Mouse (Mus musculus) macrophage (primary cell): ENCODE data around the gene Olfr750. TPM values are rescaled to one million over a fixed set of nuclear protein-coding genes. Genes with fewer than 3 reads are reported as not detected.

Experiments used
- H3K27ac ChIP-seq: fragments of 350-480 bp; formaldehyde crosslinking; 2 replicates; pipeline ENCODE4 v1.9.0; 2021
- H3K36me3 ChIP-seq: fragments of 350-480 bp; formaldehyde crosslinking; 2 replicates; pipeline ENCODE4 v1.9.0; 2021; ENCODE audit errors: inconsistent target
- H3K4me3 ChIP-seq: fragments of 350-480 bp; formaldehyde crosslinking; 2 replicates; pipeline ENCODE4 v1.9.0; 2021; ENCODE audit errors: inconsistent target
- H3K79me2 ChIP-seq: fragments of 350-480 bp; formaldehyde crosslinking; 2 replicates; pipeline ENCODE4 v1.9.0; 2021; ENCODE audit errors: inconsistent target
- WGBS: methylation state at CpG from one replicate; pipeline ENCODE4 v1.1.7; 2026; ENCODE audit warnings: inconsistent platforms; ENCODE audit not compliant: missing documents; 5-methylcytosine and 5-hydroxymethylcytosine counted together
- polyA plus RNA-seq: library from polyadenylated mRNA; stranded (reverse); fragments of 250-400 nt; gene quantifications from 3 replicates; pipeline ENCODE4 v1.2.4, GENCODE M21; 2018; ENCODE audit warnings: inconsistent platforms

Gene Olfr750
- polyA plus RNA-seq, 1 experiment from 2014 or later = not detected

- 92% methylated on average over 1 of the region's 1 CpGs for WGBS
- H3K36me3 ChIP-seq = no peaks in the 10 kb centered on the region
- no peak overlapping the region for H3K4me3 ChIP-seq
- H3K27ac ChIP-seq = no peak overlapping the region
- H3K79me2 ChIP-seq = no peaks in the 10 kb centered on the region
Observed at GRCm38 (mm10) chr14:51079180-51079579, 4.9 kb upstream of the Olfr750 start.

GRCm38 (mm10) chr14:51069617-51070016 is 4.6 kb downstream of the Olfr750 start:
- Histone ChIP-seq H3K27ac (no peak overlapping the region), H3K79me2 (no peaks in the 10 kb centered on the region), H3K36me3 (no peaks in the 10 kb centered on the region), H3K4me3 (no peak overlapping the region)
- 92% methylated on average over 2 of the region's 2 CpGs for WGBS

- Histone ChIP-seq H3K36me3 (no peaks in the 10 kb centered on the region), H3K79me2 (no peaks in the 10 kb centered on the region), H3K27ac (no peak overlapping the region), H3K4me3 (no peak overlapping the region)
- 96% methylated on average over 5 of the region's 5 CpGs for WGBS
Observed at GRCm38 (mm10) chr14:51068956-51069355, 5.3 kb downstream of the Olfr750 start.

- Histone ChIP-seq H3K79me2 (no peaks in the 10 kb centered on the region), H3K27ac (no peak overlapping the region), H3K36me3 (no peaks in the 10 kb centered on the region), H3K4me3 (no peak overlapping the region)
- WGBS = 92% methylated on average over 5 of the region's 5 CpGs
Observed at GRCm38 (mm10) chr14:51060761-51061160, 13.5 kb downstream of the Olfr750 start.

GRCm38 (mm10) chr14:51057401-51057831 is 16.8 kb downstream of the Olfr750 start, which contains the start of gene Rnase12:
Gene Rnase12, minus strand, starts transcription at chr14:51057661.
- Histone ChIP-seq H3K4me3 (no peak within 1 kb of the TSS), H3K27ac (no peak within 1 kb of the TSS)

GRCm38 (mm10) chr14:51054243-51055237 is 19.7 kb downstream of the Olfr750 start:
- 82% methylated on average over 13 of the region's 13 CpGs for WGBS
- Histone ChIP-seq H3K27ac (no peak overlapping the region), H3K4me3 (no peak overlapping the region), H3K79me2 (no peaks in the 10 kb centered on the region), H3K36me3 (no peaks in the 10 kb centered on the region)

More at GRCm38 (mm10) chr14:51057401-51057831, 16.8 kb downstream of the Olfr750 start, which contains the start of gene Rnase12:
- H3K79me2 ChIP-seq = no peaks in the 10 kb centered on the region
- WGBS = 15% methylated on average over 9 of the region's 9 CpGs
- H3K36me3 ChIP-seq = no peaks in the 10 kb centered on the region

- 91% methylated on average over 5 of the region's 5 CpGs for WGBS
Observed at GRCm38 (mm10) chr14:51053176-51053575, 21.1 kb downstream of the Olfr750 start.

GRCm38 (mm10) chr14:51051941-51052340 is 22.3 kb downstream of the Olfr750 start:
- no peaks in the 10 kb centered on the region for H3K36me3 ChIP-seq
- no peaks in the 10 kb centered on the region for H3K79me2 ChIP-seq
- WGBS = 74% methylated on average over 5 of the region's 5 CpGs
- no peak overlapping the region for H3K27ac ChIP-seq
- no peak overlapping the region for H3K4me3 ChIP-seq

More at GRCm38 (mm10) chr14:51053176-51053575, 21.1 kb downstream of the Olfr750 start:
- no peak overlapping the region for H3K4me3 ChIP-seq
- H3K27ac ChIP-seq = no peak overlapping the region
- H3K79me2 ChIP-seq = no peaks in the 10 kb centered on the region
- no peaks in the 10 kb centered on the region for H3K36me3 ChIP-seq

- Histone ChIP-seq H3K79me2 (no peaks in the 10 kb centered on the region), H3K36me3 (no peaks in the 10 kb centered on the region), H3K27ac (no peak within 1 kb of the TSS), H3K4me3 (no peak within 1 kb of the TSS)
- WGBS = 100% methylated on average over 2 of the region's 2 CpGs
Observed at GRCm38 (mm10) chr14:51050063-51050462, 24.2 kb downstream of the Olfr750 start, which contains the start of gene Rnase11. Gene Rnase11, minus strand, starts transcription at chr14:51050163.

GRCm38 (mm10) chr14:51047846-51048245 is 26.4 kb downstream of the Olfr750 start:
- H3K79me2 ChIP-seq = no peaks in the 10 kb centered on the region
- no peaks in the 10 kb centered on the region for H3K36me3 ChIP-seq
- WGBS = 0% methylated on average over 5 of the region's 5 CpGs

GRCm38 (mm10) chr14:51041769-51042168 is 32.5 kb downstream of the Olfr750 start, which contains the start of gene Rnase9:
Gene Rnase9, minus strand, starts transcription at chr14:51041869.
- Histone ChIP-seq H3K4me3 (no peak within 1 kb of the TSS), H3K79me2 (no peaks in the 10 kb centered on the region), H3K36me3 (no peaks in the 10 kb centered on the region), H3K27ac (no peak within 1 kb of the TSS)
- 89% methylated on average over 5 of the region's 6 CpGs for WGBS

More at GRCm38 (mm10) chr14:51047846-51048245, 26.4 kb downstream of the Olfr750 start:
- H3K4me3 ChIP-seq = no peak overlapping the region
- H3K27ac ChIP-seq = no peak overlapping the region

- no peaks in the 10 kb centered on the region for H3K36me3 ChIP-seq
- H3K4me3 ChIP-seq = no peak overlapping the region
- WGBS = 90% methylated on average over 4 of the region's 4 CpGs
- H3K27ac ChIP-seq = no peak overlapping the region
- no peaks in the 10 kb centered on the region for H3K79me2 ChIP-seq
Observed at GRCm38 (mm10) chr14:51036214-51036613, 38.0 kb downstream of the Olfr750 start.

- 100% methylated on average over 1 of the region's 1 CpGs for WGBS
- Histone ChIP-seq H3K79me2 (no peaks in the 10 kb centered on the region), H3K27ac (no peak overlapping the region), H3K4me3 (no peak overlapping the region), H3K36me3 (no peaks in the 10 kb centered on the region)
Observed at GRCm38 (mm10) chr14:51035206-51035605, 39.0 kb downstream of the Olfr750 start.

GRCm38 (mm10) chr14:51027387-51028155 is 46.7 kb downstream of the Olfr750 start:
- 68% methylated on average over 3 of the region's 3 CpGs for WGBS
- H3K4me3 ChIP-seq = no peak overlapping the region
- H3K36me3 ChIP-seq = no peaks in the 10 kb centered on the region
- H3K27ac ChIP-seq = no peak overlapping the region
- no peaks in the 10 kb centered on the region for H3K79me2 ChIP-seq
